Mouse (Mus musculus): ENCODE results near the gene S100a3. TPM values are rescaled to one million over a fixed set of nuclear protein-coding genes. Genes with fewer than 3 reads are reported as not detected.

The S100a3 gene
- polyA plus RNA-seq, 1 experiment from 2014 or later = 1.9 TPM

GRCm38 (mm10) chr3:90576351-90577001, 16.1 kb downstream of the S100a3 start:
- Histone ChIP-seq H3K4me1 (replicated peaks) (no peaks in the 10 kb centered on the region), H3K4me3 (no peak overlapping the region), H3K27me3 (no peaks in the 10 kb centered on the region), H3K9me3 (no peaks in the 10 kb centered on the region), H3K4me2 (no peak overlapping the region), H3K36me3 (no peaks in the 10 kb centered on the region), H3K27ac (replicated peaks) (no peak overlapping the region), H3K9ac (no peak overlapping the region)
- 79% methylated on average over 10 of the region's 10 CpGs for WGBS
- no peak for ATAC-seq (ENCODE audit: low read depth)

- WGBS = 82% methylated on average over 7 of the region's 7 CpGs
- Histone ChIP-seq H3K9ac (no peak overlapping the region), H3K4me3 (no peak overlapping the region), H3K27ac (replicated peaks) (no peak overlapping the region), H3K4me1 (replicated peaks) (no peaks in the 10 kb centered on the region), H3K9me3 (no peaks in the 10 kb centered on the region), H3K27me3 (no peaks in the 10 kb centered on the region), H3K36me3 (no peaks in the 10 kb centered on the region), H3K4me2 (no peak overlapping the region)
- ATAC-seq (ENCODE audit: low read depth) = no peak
Measured at GRCm38 (mm10) chr3:90579433-90579832, 19.1 kb downstream of the S100a3 start.

DNA sequence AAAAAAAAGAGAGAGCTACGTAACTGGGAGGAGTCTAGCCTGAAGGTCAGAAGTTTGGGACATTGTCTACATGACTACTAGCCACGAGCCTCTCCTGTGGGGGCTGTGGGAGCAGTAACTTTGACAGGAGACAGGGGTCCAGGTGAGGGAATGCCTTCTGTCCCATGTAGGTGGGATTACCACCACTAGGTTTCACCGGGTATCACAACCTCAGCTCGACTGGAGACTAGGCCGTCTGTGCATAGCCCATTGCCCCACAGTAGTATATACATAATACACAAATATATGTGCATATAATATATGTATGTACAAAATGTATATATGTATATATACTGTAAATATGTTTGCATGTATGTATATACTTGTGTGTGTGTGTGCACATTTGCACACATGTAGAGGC, 20.8 kb downstream of the S100a3 start:
- H3K4me1 ChIP-seq (replicated peaks) = no peaks in the 10 kb centered on the region
- no peak overlapping the region for H3K9ac ChIP-seq
- 92% methylated on average over 5 of the region's 5 CpGs for WGBS
- H3K4me3 ChIP-seq = no peak overlapping the region
- no peak overlapping the region for H3K27ac ChIP-seq (replicated peaks)
- H3K27me3 ChIP-seq = no peaks in the 10 kb centered on the region
- H3K36me3 ChIP-seq = no peaks in the 10 kb centered on the region
- no peaks in the 10 kb centered on the region for H3K9me3 ChIP-seq
- no peak overlapping the region for H3K4me2 ChIP-seq
- no peak for ATAC-seq (ENCODE audit: low read depth)

DNA sequence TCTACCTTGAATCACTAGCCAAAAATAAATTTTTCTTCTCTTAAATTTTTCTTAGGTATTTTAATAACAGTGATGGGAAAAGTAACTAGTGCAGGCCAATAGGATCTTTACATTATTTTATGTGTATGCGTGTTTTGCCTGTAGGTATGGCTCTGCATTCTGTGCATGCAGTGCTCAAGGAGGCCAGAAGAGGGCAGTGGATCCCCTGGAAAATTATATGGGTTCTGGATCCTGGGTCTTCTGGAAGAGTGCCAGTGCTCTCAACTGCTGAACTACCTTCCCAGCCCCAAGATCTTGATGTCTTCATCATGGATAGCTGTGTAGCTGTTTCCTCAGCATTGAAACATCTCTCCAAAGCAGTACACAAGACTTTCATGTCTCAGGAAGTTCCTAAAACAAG, 21.8 kb downstream of the S100a3 start:
- no peaks in the 10 kb centered on the region for H3K27me3 ChIP-seq
- no peaks in the 10 kb centered on the region for H3K36me3 ChIP-seq
- no peaks in the 10 kb centered on the region for H3K4me1 ChIP-seq (replicated peaks)
- no peak overlapping the region for H3K4me3 ChIP-seq
- no peak overlapping the region for H3K9ac ChIP-seq
- no peaks in the 10 kb centered on the region for H3K9me3 ChIP-seq
- H3K4me2 ChIP-seq = no peak overlapping the region
- no peak overlapping the region for H3K27ac ChIP-seq (replicated peaks)
- no peak for ATAC-seq (ENCODE audit: low read depth)
- 86% methylated on average over 1 of the region's 1 CpGs for WGBS

GRCm38 (mm10) chr3:90582556-90582955, 22.2 kb downstream of the S100a3 start:
- H3K36me3 ChIP-seq = no peaks in the 10 kb centered on the region
- WGBS = 83% methylated on average over 4 of the region's 4 CpGs

DNA sequence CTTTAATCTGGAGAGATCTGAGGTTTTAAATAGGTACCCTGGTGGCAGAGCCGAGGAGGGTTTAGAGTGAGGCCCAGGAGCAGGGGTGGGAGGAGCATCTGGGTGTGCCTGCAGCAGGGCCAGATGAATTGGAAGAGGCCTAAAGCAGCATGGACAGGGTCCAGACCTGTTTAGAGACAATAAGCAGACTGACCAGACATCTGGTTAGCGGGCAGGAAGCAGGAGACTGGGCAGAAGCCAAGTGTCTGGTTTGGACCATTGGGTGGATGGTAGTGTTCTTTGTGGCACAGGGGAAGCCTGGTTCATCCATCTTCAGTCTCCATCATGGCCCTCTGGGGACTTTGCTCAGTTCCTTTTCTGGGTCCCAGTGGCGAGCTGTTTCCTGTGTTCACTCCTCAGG, 23.5 kb downstream of the S100a3 start:
- no peak overlapping the region for H3K9ac ChIP-seq
- H3K4me2 ChIP-seq = no peak overlapping the region
- no peaks in the 10 kb centered on the region for H3K27me3 ChIP-seq
- no peaks in the 10 kb centered on the region for H3K4me1 ChIP-seq (replicated peaks)
- no peaks in the 10 kb centered on the region for H3K9me3 ChIP-seq
- H3K36me3 ChIP-seq = no peaks in the 10 kb centered on the region
- H3K4me3 ChIP-seq = no peak overlapping the region
- WGBS = 68% methylated on average over 3 of the region's 3 CpGs
- no peak for ATAC-seq (ENCODE audit: low read depth)
- H3K27ac ChIP-seq (replicated peaks) = no peak overlapping the region

More at GRCm38 (mm10) chr3:90582556-90582955, 22.2 kb downstream of the S100a3 start:
- H3K4me3 ChIP-seq = no peak overlapping the region
- H3K4me2 ChIP-seq = no peak overlapping the region
- no peak for ATAC-seq (ENCODE audit: low read depth)
- no peak overlapping the region for H3K27ac ChIP-seq (replicated peaks)
- H3K27me3 ChIP-seq = no peaks in the 10 kb centered on the region
- H3K9ac ChIP-seq = no peak overlapping the region
- H3K9me3 ChIP-seq = no peaks in the 10 kb centered on the region
- no peaks in the 10 kb centered on the region for H3K4me1 ChIP-seq (replicated peaks)

GRCm38 (mm10) chr3:90585595-90585994, 25.2 kb downstream of the S100a3 start:
- WGBS = 34% methylated on average over 5 of the region's 5 CpGs
- H3K27ac ChIP-seq (replicated peaks) = no peak overlapping the region
- no peak overlapping the region for H3K4me3 ChIP-seq
- H3K4me1 ChIP-seq (replicated peaks) = no peaks in the 10 kb centered on the region
- no peaks in the 10 kb centered on the region for H3K9me3 ChIP-seq
- no peaks in the 10 kb centered on the region for H3K27me3 ChIP-seq
- H3K4me2 ChIP-seq = no peak overlapping the region
- ATAC-seq (ENCODE audit: low read depth) = 0 out of 2 replicates have a peak, but pooled peaks have one; percentile 40
- H3K9ac ChIP-seq = no peak overlapping the region
- no peaks in the 10 kb centered on the region for H3K36me3 ChIP-seq

DNA sequence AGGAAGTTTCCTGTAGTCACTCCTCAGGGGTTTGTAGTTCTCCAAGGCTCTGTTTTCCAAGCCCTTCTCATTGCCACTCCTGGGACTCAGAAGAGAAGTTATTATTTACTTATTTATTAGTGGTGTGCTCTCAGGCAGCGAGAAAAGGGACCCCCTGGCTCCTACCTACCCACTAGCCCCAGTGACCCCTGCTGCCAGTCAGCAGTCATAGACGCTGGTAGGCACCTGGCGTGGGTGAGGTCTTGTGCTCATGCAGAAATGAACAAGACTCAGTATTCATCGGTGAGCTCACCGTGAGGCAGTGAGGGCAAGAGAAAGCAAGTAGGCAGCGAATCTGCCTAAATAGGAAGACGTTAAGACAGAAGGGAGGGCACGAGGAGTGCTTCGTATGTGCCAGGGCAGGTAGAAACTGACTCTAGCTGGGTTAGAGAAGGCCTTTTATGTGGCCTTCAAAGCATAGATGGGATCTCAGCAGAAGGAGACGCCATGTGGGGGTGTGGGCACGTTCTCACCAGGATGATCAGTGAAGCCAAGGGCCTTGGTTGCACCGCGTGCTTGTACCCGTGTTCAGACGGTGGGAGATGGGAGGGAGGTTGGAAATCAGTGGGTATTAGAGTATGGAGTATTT, 25.8 kb downstream of the S100a3 start:
- Histone ChIP-seq H3K9ac (no peak overlapping the region), H3K4me2 (no peak overlapping the region), H3K36me3 (no peaks in the 10 kb centered on the region), H3K27ac (replicated peaks) (no peak overlapping the region), H3K9me3 (no peaks in the 10 kb centered on the region), H3K4me1 (replicated peaks) (no peaks in the 10 kb centered on the region), H3K27me3 (no peaks in the 10 kb centered on the region), H3K4me3 (no peak overlapping the region)
- no peak for ATAC-seq (ENCODE audit: low read depth)
- WGBS = 87% methylated on average over 15 of the region's 15 CpGs

GRCm38 (mm10) chr3:90586906-90587305, 26.5 kb downstream of the S100a3 start:
- H3K4me3 ChIP-seq = no peak overlapping the region
- 77% methylated on average over 10 of the region's 10 CpGs for WGBS
- no peaks in the 10 kb centered on the region for H3K4me1 ChIP-seq (replicated peaks)

GRCm38 (mm10) chr3:90587361-90588101, 27.2 kb downstream of the S100a3 start:
- ATAC-seq (ENCODE audit: low read depth) = no peak

More at GRCm38 (mm10) chr3:90586906-90587305, 26.5 kb downstream of the S100a3 start:
- no peaks in the 10 kb centered on the region for H3K9me3 ChIP-seq
- H3K4me2 ChIP-seq = no peak overlapping the region
- no peaks in the 10 kb centered on the region for H3K27me3 ChIP-seq
- no peaks in the 10 kb centered on the region for H3K36me3 ChIP-seq
- no peak overlapping the region for H3K27ac ChIP-seq (replicated peaks)
- H3K9ac ChIP-seq = no peak overlapping the region
- ATAC-seq (ENCODE audit: low read depth) = no peak

DNA sequence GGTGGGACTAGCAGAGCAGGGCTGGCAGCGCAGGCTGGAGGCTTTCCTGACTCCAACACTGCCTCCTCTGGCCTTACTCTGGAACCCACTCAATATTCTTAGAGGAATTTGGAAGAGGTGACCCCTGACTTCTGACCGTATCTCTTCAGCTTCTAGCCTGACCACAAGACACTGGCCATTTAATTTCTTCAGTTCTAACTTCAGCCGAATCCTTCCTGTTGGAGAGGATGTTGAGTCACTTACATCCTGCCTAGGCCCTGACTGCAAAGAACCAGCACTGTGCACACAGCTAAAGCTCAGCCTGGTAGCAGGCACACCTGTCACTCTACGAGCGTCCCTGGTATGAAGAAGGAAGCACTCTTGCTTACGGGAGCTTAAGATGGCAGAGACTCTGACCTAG, 29.0 kb downstream of the S100a3 start:
- Histone ChIP-seq H3K4me1 (replicated peaks) (no peaks in the 10 kb centered on the region), H3K9ac (no peak overlapping the region), H3K27ac (replicated peaks) (no peak overlapping the region), H3K9me3 (0 out of 2 replicates have a peak, but pooled peaks cover 3% of the 10 kb centered on the region), H3K4me3 (no peak overlapping the region), H3K36me3 (no peaks in the 10 kb centered on the region), H3K4me2 (no peak overlapping the region), H3K27me3 (no peaks in the 10 kb centered on the region)
- ATAC-seq (ENCODE audit: low read depth) = no peak
- 86% methylated on average over 6 of the region's 6 CpGs for WGBS

More at GRCm38 (mm10) chr3:90587361-90588101, 27.2 kb downstream of the S100a3 start:
- Histone ChIP-seq H3K9me3 (no peaks in the 10 kb centered on the region), H3K4me3 (no peak overlapping the region), H3K27me3 (no peaks in the 10 kb centered on the region), H3K4me1 (replicated peaks) (no peaks in the 10 kb centered on the region), H3K27ac (replicated peaks) (no peak overlapping the region), H3K9ac (no peak overlapping the region), H3K4me2 (no peak overlapping the region), H3K36me3 (no peaks in the 10 kb centered on the region)
- 92% methylated on average over 14 of the region's 14 CpGs for WGBS

DNA sequence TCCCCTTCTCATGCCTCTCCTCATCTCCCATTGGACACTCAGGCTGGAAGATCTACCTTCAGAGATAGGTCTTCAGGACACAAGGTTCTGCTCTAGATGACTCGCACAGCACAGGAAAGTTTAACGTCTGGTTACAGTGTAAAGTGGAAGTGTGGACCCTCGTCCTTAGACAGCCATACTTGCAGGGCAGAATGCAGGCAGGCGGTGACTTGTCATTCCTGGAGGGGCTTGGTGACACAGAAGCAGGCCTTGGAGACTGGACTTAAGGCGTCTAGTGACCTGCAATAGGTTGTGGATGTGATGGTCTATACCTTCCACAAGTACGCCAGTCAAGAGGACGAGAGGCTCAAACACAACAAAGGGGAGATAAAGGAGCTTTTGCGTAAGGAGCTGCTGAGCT, 29.6 kb downstream of the S100a3 start, which contains the start of gene S100a2:
TSS of gene S100a2 (plus strand) at position 301 of the 400 bp plus-strand sequence.
- Histone ChIP-seq H3K27ac (replicated peaks) (no peak within 1 kb of the TSS), H3K27me3 (no peaks in the 10 kb centered on the region), H3K9me3 (0 out of 2 replicates have a peak, but pooled peaks cover 3% of the 10 kb centered on the region), H3K36me3 (no peaks in the 10 kb centered on the region), H3K4me2 (no peak within 1 kb of the TSS), H3K4me3 (no peak within 1 kb of the TSS), H3K4me1 (replicated peaks) (no peaks in the 10 kb centered on the region), H3K9ac (no peak within 1 kb of the TSS)
- ATAC-seq (ENCODE audit: low read depth) = no peak
- 89% methylated on average over 8 of the region's 8 CpGs for WGBS
